Mouse (Mus musculus) stomach, postnatal 0 days (tissue): ENCODE measurements around the gene Trpm7.

Experiments
- CTCF ChIP-seq: IDR thresholded peaks from 2 replicates; pipeline ENCODE4 v1.5.1; 2016; ENCODE audit warnings: antibody characterized with exemption, low read depth, mild to moderate bottlenecking, moderate library complexity
- EP300 ChIP-seq: optimal IDR thresholded peaks from 2 replicates; pipeline ENCODE3; 2016; ENCODE audit warnings: antibody characterized with exemption

DNA sequence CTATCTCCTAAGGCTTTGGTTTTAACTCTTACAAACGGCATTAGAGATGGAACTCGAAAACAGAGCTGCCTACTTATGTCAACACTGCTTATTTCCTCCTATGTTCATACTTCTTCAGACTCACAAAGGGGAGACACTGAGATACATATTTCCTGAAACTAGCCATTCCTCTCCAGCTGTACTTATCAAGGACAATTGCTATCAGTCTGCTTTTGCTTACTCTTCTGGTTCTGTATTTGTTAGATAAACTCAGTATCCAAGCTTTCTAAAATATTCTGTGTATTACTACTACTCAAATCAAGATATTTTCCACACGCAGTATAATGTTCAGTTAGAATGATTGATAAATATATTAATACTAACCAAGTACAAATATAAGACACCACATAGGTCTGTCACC lies 74.0 kb downstream of the Trpm7 start:
- TF ChIP-seq CTCF (no peak), EP300 (no peak)
